Mouse (Mus musculus) regulatory T cell (primary cell): ENCODE data around the gene Faap20.

Experiments
- in situ Hi-C: fragments of 300-600 bp; cut with MboI, MseI; formaldehyde crosslinking; loops from one replicate; pipeline ENCODE4 v1.15.1; 2025; ENCODE audit warnings: high pct_unique_total_duplicates

Gene Faap20

GRCm38 (mm10) chr4:155245770-155246492 is 3.7 kb upstream of the Faap20 start:
- in situ Hi-C loops: loop anchor here (5.0 to 10.0 kb wide), 2 partner anchors 149 to 281 kb away; partner anchors contain the start of genes Hes5 and Pank4

DNA sequence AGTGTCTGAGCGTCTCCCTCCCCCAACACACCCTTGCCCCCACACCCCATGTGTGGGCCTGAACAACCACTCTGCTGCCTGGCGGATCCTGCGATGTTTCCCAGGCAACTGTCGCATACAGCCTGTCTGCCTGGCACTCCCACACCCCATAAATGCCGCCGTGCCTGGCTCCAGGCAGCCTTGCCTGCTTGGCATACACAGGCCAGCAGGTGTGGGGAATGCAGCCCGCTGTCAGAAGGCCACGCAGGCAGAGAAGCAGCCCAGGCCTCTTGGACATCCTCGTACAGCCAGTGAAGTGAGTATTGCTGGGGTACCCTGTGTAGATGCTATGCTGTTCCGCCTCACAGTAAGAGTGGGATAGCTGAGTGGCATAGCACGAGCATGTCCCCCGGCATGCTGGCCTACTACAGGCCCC is 2.9 kb upstream of the Faap20 start:
- in situ Hi-C loops: loop anchor here (5.0 to 10.0 kb wide), 2 partner anchors 149 to 282 kb away; partner anchors contain the start of genes Hes5 and Pank4

- in situ Hi-C loops: loop anchor here (5.0 to 10.0 kb wide), 2 partner anchors 151 to 283 kb away; partner anchors contain the start of genes Hes5 and Pank4
Observed at GRCm38 (mm10) chr4:155248054-155248453, 1.5 kb upstream of the Faap20 start.

DNA sequence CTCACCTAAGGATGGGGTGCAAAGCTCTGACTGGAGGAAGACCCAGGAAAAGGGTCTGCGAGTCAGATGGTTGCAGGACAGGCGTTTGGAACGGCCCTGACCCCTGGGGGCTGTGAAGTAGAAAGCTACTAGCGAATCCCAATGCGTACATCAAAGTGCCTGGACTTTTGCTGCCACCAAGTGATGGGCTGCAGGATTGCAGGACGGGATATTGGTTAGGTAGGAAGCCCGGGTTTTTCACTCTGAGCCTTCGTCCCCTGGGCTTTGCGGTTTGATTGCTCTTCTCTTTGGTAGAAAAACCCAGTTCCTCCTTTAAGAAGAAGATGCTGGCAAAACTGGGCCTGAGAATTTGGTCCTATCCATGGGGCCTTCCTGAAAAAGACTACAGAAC is 350 bp upstream of the Faap20 start:
- in situ Hi-C loops: loop anchor here (5.0 to 10.0 kb wide), 2 partner anchors 152 to 284 kb away; partner anchors contain the start of genes Hes5 and Pank4

- in situ Hi-C loops: no loop called here
Observed at GRCm38 (mm10) chr4:155250361-155251117, 937 bp downstream of the Faap20 start.

- in situ Hi-C loops: no loop called here
Observed at GRCm38 (mm10) chr4:155251147-155251546, 1.5 kb downstream of the Faap20 start.

DNA sequence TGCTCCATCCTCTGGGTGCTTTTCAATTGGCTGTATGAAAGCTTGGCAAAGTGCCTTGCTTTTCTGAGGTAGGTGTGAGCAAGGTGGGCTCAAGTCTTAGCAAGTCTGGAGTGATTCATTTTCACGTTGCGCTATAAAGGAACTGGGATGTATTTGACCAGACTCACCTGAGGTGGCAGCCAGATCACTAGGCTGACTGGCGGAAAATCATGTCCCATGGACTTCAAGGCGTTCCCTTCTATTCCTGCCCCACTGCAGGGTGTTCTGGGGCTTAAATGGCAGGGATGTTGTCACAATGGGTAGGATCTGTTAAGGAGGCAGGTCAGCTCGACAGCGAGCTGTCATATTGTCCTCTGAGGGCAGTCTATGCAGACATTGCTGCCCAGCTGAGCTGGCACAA is 2.7 kb downstream of the Faap20 start:
- in situ Hi-C loops: no loop called here

GRCm38 (mm10) chr4:155264521-155265321 is 15.1 kb downstream of the Faap20 start:
- in situ Hi-C loops: loop anchor here (5.0 kb wide), 1 partner anchor 88 kb away; no protein-coding TSS in a partner anchor

DNA sequence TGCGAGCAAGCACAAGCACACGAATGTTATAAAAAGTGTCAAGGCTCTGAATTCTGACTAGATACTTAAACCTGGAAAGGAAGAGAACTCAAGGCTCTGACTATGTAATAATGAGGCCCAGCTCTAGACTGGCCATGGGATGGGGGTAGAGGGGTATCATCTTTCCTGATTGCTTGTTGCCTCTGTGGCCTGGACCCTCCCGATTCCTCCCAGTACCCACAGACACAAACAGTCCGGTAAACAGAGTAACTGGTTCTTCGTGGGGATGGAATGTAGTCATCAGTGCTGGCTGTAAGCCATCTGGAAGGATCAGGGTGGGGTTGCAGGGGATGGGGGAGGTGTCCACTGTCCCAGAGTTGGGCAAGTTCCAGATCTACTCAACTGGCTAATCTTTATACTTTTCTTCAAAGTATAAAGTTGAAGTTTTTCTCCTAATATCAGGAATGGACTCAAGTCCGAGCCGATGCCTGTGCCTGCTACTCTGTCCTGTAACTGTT is 17.5 kb downstream of the Faap20 start:
- in situ Hi-C loops: loop anchor here (5.0 kb wide), 1 partner anchor 85 kb away; no protein-coding TSS in a partner anchor

GRCm38 (mm10) chr4:155267639-155268175 is 18.1 kb downstream of the Faap20 start:
- in situ Hi-C loops: loop anchor here (5.0 kb wide), 1 partner anchor 85 kb away; no protein-coding TSS in a partner anchor

DNA sequence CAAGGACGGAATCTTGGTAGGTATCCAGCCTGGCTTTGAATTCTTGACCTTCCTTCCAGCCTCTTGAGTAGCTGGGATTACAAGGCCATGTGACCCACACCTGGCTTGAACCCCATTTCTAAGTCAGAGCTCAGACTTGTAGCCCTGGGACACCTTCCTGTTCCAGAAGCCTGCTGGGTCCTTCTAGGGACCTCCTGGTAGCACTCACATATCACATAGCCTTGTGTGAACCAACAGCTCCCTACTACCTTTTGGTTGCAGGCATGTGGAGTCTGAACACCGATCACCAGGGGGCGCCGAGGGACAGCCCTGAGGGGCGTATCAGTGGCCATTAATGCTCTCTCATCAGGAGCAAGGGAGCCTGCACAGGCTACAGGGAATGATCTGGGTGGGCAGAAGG is 18.8 kb downstream of the Faap20 start:
- in situ Hi-C loops: loop anchor here (5.0 kb wide), 1 partner anchor 84 kb away; no protein-coding TSS in a partner anchor

- in situ Hi-C loops: no loop called here
Observed at GRCm38 (mm10) chr4:155274451-155274850, 24.8 kb downstream of the Faap20 start.

DNA sequence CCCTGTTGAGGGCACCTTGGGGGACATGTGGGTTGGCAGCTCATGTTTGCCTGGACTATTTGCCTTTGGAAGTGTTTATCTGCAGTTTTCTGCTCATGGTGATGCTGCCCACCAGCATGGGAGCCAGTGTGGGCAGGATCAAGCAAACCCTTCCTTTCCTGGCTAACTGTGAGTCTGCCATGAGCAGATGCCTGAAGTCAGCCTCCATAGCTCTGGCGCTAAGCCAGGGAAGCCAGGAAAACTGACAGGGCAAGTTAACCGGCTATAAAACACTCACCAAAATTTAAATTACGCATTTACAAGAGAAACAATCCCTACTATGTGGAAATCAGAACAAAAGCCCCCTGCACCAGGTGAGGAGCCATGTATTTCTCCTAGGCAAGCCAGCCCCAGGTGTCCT is 25.2 kb downstream of the Faap20 start:
- in situ Hi-C loops: no loop called here

GRCm38 (mm10) chr4:155277963-155278362 is 28.4 kb downstream of the Faap20 start:
- in situ Hi-C loops: no loop called here

DNA sequence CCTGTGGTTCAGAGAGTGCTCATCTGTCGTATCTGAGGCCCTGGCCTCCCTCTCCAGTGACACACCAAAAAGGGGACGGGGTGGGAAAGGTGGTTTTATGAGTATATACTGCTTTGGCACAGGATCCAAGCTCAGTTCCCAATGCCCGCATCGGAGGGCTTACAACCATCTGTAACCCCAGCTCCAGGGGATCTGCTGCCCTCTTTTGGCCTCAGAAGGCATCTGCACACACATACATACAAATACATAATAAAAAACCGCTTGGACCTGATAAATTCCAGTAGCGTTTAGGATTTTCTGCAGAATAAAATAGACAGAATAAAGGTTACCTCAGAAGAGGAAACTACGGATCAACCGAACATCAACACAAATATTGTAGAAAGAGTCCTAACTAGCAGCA is 29.5 kb downstream of the Faap20 start:
- in situ Hi-C loops: no loop called here

DNA sequence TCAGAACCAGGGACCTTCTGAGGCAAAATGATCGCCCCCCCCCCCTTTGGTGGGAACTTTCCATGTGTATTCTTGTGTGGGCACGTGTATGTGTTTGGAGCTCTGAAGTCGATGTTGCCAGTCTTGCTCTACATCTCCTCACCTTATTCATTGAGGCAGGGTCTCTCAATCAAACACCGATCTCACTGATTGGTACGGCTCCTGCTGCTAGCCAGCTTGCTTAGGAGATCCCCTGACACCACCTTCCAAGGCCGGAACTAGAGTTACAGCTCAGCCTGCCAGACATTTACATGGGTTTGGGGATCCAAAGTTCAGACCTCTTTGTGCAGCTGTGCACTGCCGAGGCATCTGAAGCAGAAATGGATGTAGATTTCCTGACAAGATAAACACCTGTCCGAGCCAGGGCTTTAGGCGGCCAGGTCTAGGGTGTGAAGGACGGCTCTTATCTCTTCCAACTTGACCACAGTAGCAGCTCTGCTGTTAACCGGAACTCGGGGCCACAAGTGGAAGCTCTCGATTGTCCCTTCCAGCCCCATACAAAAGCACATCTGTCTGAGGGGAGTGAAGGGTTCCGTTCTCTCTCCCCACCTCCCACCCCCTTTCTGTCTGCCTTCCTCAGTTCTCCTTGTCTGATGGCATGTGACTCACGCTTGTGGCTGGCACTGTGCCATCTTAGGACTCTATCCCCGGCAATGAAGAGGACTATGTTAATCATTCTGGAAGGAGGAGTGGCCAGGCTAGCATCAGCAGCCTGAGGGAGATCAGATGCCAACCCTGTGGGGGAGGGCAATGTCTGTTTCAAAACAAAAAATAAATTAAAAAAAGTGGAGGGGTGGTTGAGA is 30.5 kb downstream of the Faap20 start:
- in situ Hi-C loops: no loop called here

DNA sequence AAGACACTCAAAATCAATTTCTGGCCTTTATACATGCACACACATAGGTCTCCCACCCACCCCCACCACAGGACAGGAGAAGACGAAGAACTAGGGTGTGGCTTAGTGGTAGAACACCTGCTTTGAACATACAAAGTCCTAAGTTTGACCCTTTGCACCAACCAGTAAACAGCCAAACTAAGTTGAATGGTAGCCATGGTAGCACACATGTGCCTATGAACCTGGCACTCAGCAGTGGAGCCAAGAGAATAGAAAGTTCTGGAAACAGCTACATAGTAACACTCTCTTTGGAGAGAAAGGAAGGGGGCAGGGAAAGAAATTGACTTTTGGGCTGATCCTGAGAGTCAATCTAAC is 31.1 kb downstream of the Faap20 start:
- in situ Hi-C loops: no loop called here

DNA sequence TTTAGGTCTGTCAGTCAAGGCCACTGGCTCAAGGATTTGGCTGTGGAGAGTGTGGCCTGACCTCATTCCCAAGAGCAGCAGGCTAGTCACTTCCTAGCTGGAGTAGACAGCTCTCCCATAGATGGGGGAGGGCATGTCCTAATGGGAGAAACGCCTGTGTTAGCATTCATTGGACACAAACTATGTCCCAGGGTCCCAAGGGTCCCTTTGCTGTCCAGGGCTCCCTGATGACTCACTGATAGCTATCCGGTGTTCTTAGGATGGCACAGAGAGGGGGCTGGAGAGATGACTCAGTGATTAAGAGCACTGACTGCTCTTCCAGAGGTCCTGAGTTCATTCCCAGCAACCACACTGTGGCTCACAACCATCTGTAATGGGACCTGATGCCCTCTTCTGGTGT is 31.6 kb downstream of the Faap20 start:
- in situ Hi-C loops: no loop called here

DNA sequence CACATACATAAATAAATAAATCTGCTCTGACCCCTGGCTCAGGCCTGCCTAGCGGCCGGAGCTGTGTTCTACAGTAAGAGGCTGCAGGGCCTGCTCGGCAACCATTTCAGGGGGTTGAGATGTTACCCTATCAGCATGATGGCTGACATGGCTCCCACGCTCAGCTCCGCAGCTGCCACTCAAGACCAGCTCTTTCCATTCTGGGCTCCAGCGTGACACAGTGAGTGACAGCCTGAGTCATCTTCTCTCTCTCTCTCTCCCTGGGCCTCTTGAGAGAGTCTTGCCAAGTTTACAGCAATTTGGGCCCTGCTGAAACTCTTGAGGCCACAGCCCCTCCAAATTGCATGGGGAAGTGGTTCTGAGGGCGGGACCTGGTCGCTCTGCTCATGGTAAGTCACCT is 32.0 kb downstream of the Faap20 start:
- in situ Hi-C loops: no loop called here

GRCm38 (mm10) chr4:155282231-155282630 is 32.6 kb downstream of the Faap20 start:
- in situ Hi-C loops: no loop called here
